Mouse (Mus musculus): ENCODE results near the gene Trap1. TPM values are rescaled to one million over a fixed set of nuclear protein-coding genes. Genes with fewer than 3 reads are reported as not detected.

Gene Trap1
- total RNA-seq, 1 experiment: 157 TPM

DNA sequence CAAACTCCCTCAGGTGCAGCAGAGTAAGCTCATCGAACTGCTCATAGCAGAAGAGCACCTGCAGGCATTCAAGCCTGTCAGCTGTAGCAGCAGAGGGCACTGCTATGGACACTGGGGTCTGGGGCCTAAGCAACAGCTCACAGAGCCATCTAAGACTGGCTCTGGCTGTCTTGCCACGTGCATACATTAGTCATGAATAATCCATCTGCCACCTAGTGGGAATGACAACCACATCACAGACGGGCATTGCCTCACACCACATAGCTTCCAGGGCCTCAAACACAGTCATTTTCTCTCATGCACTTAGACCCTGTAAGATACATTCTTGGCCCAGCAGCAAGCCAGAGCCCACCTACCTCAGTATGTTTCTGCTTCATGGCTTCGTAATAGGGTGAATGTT is 32.1 kb downstream of the Trap1 start:
- Histone ChIP-seq H3K36me3 (ENCODE audit: control insufficient read depth, insufficient read depth, low read length, poor library complexity, severe bottlenecking) (peaks cover 56% of the 10 kb centered on the region), H3K4me3 (ENCODE audit: insufficient read depth in 1 of 2, low read depth in 1 of 2, low read length in 2 of 2, poor library complexity in 1 of 2, severe bottlenecking in 1 of 2) (no peak overlapping the region), H3K4me1 (ENCODE audit: control insufficient read depth in 2 of 2, insufficient read depth in 2 of 2, low read length in 2 of 2, poor library complexity in 1 of 2) (no peaks in the 10 kb centered on the region), H3K9me3 (ENCODE audit: control insufficient read depth, insufficient read depth, low read depth, low read length) (no peaks in the 10 kb centered on the region), H3K27ac (ENCODE audit: insufficient read depth, low read depth, low read length, poor library complexity, severe bottlenecking) (no peak overlapping the region), H3K9ac (ENCODE audit: insufficient read depth, low read depth, low read length, poor library complexity, severe bottlenecking) (no peak overlapping the region)
- DNase-seq (ENCODE audit: low read depth, low spot score): no peak
- TF ChIP-seq MAFK (IDR thresholded peaks at IDR 0.05; ENCODE audit: insufficient read depth, low read depth, low read length) (no peak), HCFC1 (IDR thresholded peaks at IDR 0.05; ENCODE audit: borderline replicate concordance, insufficient read depth, low read length) (no peak), ZNF384 (IDR thresholded peaks at IDR 0.05; ENCODE audit: low read depth, low read length) (no peak), CHD2 (IDR thresholded peaks at IDR 0.05; ENCODE audit: low read depth, low read length) (no peak), ZC3H11A (IDR thresholded peaks at IDR 0.05; ENCODE audit: borderline replicate concordance, low read depth, low read length) (no peak)
- in situ Hi-C loops (cut with MboI; ENCODE audit: low sequenced_read_pairs in 2 of 2, unreplicated experiment in 2 of 2): no loop called here

DNA sequence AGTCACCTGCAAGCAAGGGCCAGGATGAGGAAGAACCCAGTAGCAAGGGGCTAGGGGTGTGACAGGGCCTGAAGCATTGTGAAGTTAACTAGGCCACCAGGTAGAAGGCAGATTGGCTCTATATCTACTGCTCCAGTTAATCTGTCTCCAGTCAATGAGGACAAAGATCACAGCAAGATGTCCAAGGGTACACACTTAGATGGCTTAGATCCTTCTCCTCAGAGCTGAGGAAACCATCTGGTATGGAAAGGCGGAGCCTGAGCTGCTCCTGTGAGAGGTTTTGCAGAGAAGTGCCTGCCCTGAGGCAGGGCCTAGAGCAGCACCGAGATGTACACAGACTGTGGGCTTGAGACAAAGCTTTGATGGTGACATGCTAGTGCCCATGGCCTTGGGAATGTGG is 33.5 kb downstream of the Trap1 start:
- Histone ChIP-seq H3K4me3 (ENCODE audit: insufficient read depth in 1 of 2, low read depth in 1 of 2, low read length in 2 of 2, poor library complexity in 1 of 2, severe bottlenecking in 1 of 2) (no peak overlapping the region), H3K27ac (ENCODE audit: insufficient read depth, low read depth, low read length, poor library complexity, severe bottlenecking) (no peak overlapping the region), H3K9ac (ENCODE audit: insufficient read depth, low read depth, low read length, poor library complexity, severe bottlenecking) (no peak overlapping the region), H3K9me3 (ENCODE audit: control insufficient read depth, insufficient read depth, low read depth, low read length) (no peaks in the 10 kb centered on the region), H3K36me3 (ENCODE audit: control insufficient read depth, insufficient read depth, low read length, poor library complexity, severe bottlenecking) (peaks cover 63% of the 10 kb centered on the region), H3K4me1 (ENCODE audit: control insufficient read depth in 2 of 2, insufficient read depth in 2 of 2, low read length in 2 of 2, poor library complexity in 1 of 2) (no peaks in the 10 kb centered on the region)
- in situ Hi-C loops (cut with MboI; ENCODE audit: low sequenced_read_pairs in 2 of 2, unreplicated experiment in 2 of 2): no loop called here
- no peak for TF ChIP-seq CHD2 (IDR thresholded peaks at IDR 0.05; ENCODE audit: low read depth, low read length)
- no peak for TF ChIP-seq HCFC1 (IDR thresholded peaks at IDR 0.05; ENCODE audit: borderline replicate concordance, insufficient read depth, low read length)
- TF ChIP-seq MAFK (IDR thresholded peaks at IDR 0.05; ENCODE audit: insufficient read depth, low read depth, low read length): no peak
- TF ChIP-seq ZC3H11A (IDR thresholded peaks at IDR 0.05; ENCODE audit: borderline replicate concordance, low read depth, low read length): no peak
- TF ChIP-seq ZNF384 (IDR thresholded peaks at IDR 0.05; ENCODE audit: low read depth, low read length): no peak
- DNase-seq (ENCODE audit: low read depth, low spot score): no peak

GRCm38 (mm10) chr16:4041646-4042045 is 36.0 kb downstream of the Trap1 start:
- Histone ChIP-seq H3K27ac (ENCODE audit: insufficient read depth, low read depth, low read length, poor library complexity, severe bottlenecking) (no peak overlapping the region), H3K4me1 (ENCODE audit: control insufficient read depth in 2 of 2, insufficient read depth in 2 of 2, low read length in 2 of 2, poor library complexity in 1 of 2) (peaks cover 0 to 4% of the 10 kb centered on the region in 2 experiments; a peak in 1 of 4 replicates), H3K4me3 (ENCODE audit: insufficient read depth in 1 of 2, low read depth in 1 of 2, low read length in 2 of 2, poor library complexity in 1 of 2, severe bottlenecking in 1 of 2) (no peak overlapping the region), H3K36me3 (ENCODE audit: control insufficient read depth, insufficient read depth, low read length, poor library complexity, severe bottlenecking) (peaks cover 68% of the 10 kb centered on the region), H3K9me3 (ENCODE audit: control insufficient read depth, insufficient read depth, low read depth, low read length) (no peaks in the 10 kb centered on the region), H3K9ac (ENCODE audit: insufficient read depth, low read depth, low read length, poor library complexity, severe bottlenecking) (no peak overlapping the region)
- DNase-seq (ENCODE audit: low read depth, low spot score): no peak
- in situ Hi-C loops (cut with MboI; ENCODE audit: low sequenced_read_pairs in 2 of 2, unreplicated experiment in 2 of 2): no loop called here
- TF ChIP-seq MAFK (IDR thresholded peaks at IDR 0.05; ENCODE audit: insufficient read depth, low read depth, low read length) (no peak), HCFC1 (IDR thresholded peaks at IDR 0.05; ENCODE audit: borderline replicate concordance, insufficient read depth, low read length) (no peak), ZC3H11A (IDR thresholded peaks at IDR 0.05; ENCODE audit: borderline replicate concordance, low read depth, low read length) (no peak), ZNF384 (IDR thresholded peaks at IDR 0.05; ENCODE audit: low read depth, low read length) (no peak), CHD2 (IDR thresholded peaks at IDR 0.05; ENCODE audit: low read depth, low read length) (no peak)

DNA sequence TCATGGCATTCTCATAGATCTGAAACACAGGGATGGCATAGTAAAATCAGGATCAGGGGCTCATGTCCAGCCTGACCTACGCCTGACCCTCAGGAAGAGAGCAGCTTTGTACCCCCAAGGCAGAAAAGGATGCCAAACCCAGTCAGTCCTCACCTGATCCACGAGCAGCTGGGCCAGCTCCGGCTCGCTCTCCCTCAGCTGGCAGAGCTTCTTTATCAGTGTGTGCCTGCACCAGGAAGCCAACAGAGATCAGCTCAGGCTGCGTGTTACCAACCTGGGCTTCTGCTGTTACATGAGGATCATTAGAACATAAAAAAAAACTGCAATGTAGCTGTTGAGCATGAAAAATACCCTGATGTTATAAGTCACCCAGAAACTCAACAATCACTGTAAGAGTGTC is 37.4 kb downstream of the Trap1 start:
- Histone ChIP-seq H3K36me3 (ENCODE audit: control insufficient read depth, insufficient read depth, low read length, poor library complexity, severe bottlenecking) (peaks cover 56% of the 10 kb centered on the region), H3K4me1 (ENCODE audit: control insufficient read depth in 2 of 2, insufficient read depth in 2 of 2, low read length in 2 of 2, poor library complexity in 1 of 2) (peaks cover 0 to 5% of the 10 kb centered on the region in 2 experiments; a peak in 1 of 4 replicates), H3K4me3 (ENCODE audit: insufficient read depth in 1 of 2, low read depth in 1 of 2, low read length in 2 of 2, poor library complexity in 1 of 2, severe bottlenecking in 1 of 2) (no peak overlapping the region), H3K27ac (ENCODE audit: insufficient read depth, low read depth, low read length, poor library complexity, severe bottlenecking) (no peak overlapping the region), H3K9me3 (ENCODE audit: control insufficient read depth, insufficient read depth, low read depth, low read length) (no peaks in the 10 kb centered on the region), H3K9ac (ENCODE audit: insufficient read depth, low read depth, low read length, poor library complexity, severe bottlenecking) (no peak overlapping the region)
- in situ Hi-C loops (cut with MboI; ENCODE audit: low sequenced_read_pairs in 2 of 2, unreplicated experiment in 2 of 2): no loop called here
- TF ChIP-seq ZC3H11A (IDR thresholded peaks at IDR 0.05; ENCODE audit: borderline replicate concordance, low read depth, low read length) (no peak), HCFC1 (IDR thresholded peaks at IDR 0.05; ENCODE audit: borderline replicate concordance, insufficient read depth, low read length) (no peak), MAFK (IDR thresholded peaks at IDR 0.05; ENCODE audit: insufficient read depth, low read depth, low read length) (no peak), CHD2 (IDR thresholded peaks at IDR 0.05; ENCODE audit: low read depth, low read length) (no peak), ZNF384 (IDR thresholded peaks at IDR 0.05; ENCODE audit: low read depth, low read length) (no peak)
- no peak for DNase-seq (ENCODE audit: low read depth, low spot score)

GRCm38 (mm10) chr16:4037690-4038089 is 39.9 kb downstream of the Trap1 start:
- in situ Hi-C loops (cut with MboI; ENCODE audit: low sequenced_read_pairs in 2 of 2, unreplicated experiment in 2 of 2): no loop called here

More at GRCm38 (mm10) chr16:4037690-4038089, 39.9 kb downstream of the Trap1 start:
- DNase-seq (ENCODE audit: low read depth, low spot score): no peak
- H3K27ac ChIP-seq (ENCODE audit: insufficient read depth, low read depth, low read length, poor library complexity, severe bottlenecking): no peak overlapping the region
- peaks cover 0 to 8% of the 10 kb centered on the region in 2 experiments; a peak in 1 of 4 replicates for H3K4me1 ChIP-seq (ENCODE audit: control insufficient read depth in 2 of 2, insufficient read depth in 2 of 2, low read length in 2 of 2, poor library complexity in 1 of 2)
- no peak for TF ChIP-seq HCFC1 (IDR thresholded peaks at IDR 0.05; ENCODE audit: borderline replicate concordance, insufficient read depth, low read length)
- no peak for TF ChIP-seq ZNF384 (IDR thresholded peaks at IDR 0.05; ENCODE audit: low read depth, low read length)
- no peak for TF ChIP-seq ZC3H11A (IDR thresholded peaks at IDR 0.05; ENCODE audit: borderline replicate concordance, low read depth, low read length)
- TF ChIP-seq MAFK (IDR thresholded peaks at IDR 0.05; ENCODE audit: insufficient read depth, low read depth, low read length): no peak
- no peak for TF ChIP-seq CHD2 (IDR thresholded peaks at IDR 0.05; ENCODE audit: low read depth, low read length)
- no peak overlapping the region for H3K4me3 ChIP-seq (ENCODE audit: insufficient read depth in 1 of 2, low read depth in 1 of 2, low read length in 2 of 2, poor library complexity in 1 of 2, severe bottlenecking in 1 of 2)
- no peak overlapping the region for H3K9ac ChIP-seq (ENCODE audit: insufficient read depth, low read depth, low read length, poor library complexity, severe bottlenecking)
- no peaks in the 10 kb centered on the region for H3K9me3 ChIP-seq (ENCODE audit: control insufficient read depth, insufficient read depth, low read depth, low read length)
- peaks cover 39% of the 10 kb centered on the region for H3K36me3 ChIP-seq (ENCODE audit: control insufficient read depth, insufficient read depth, low read length, poor library complexity, severe bottlenecking)

All from ES-E14 (cell line).